Mouse (Mus musculus) megakaryocyte, embryonic 14.5 days (primary cell): ENCODE measurements at regions not wholly inside any gene's neighbourhood (a gene's known extent, or its start where the extent isn't known, plus 50 kb on each side); places are given as distances from the start of the nearest gene placed in this dataset.

ENCODE experiments used
- H3K27me3 ChIP-seq: replicated peaks from 2 replicates; pipeline ENCODE3; 2012; ENCODE audit warnings: inconsistent platforms
- H3K36me3 ChIP-seq: replicated peaks from 2 replicates; pipeline ENCODE3; 2012; ENCODE audit warnings: low read length, inconsistent platforms, mixed read lengths
- H3K4me1 ChIP-seq: 2 replicates; pipeline ENCODE4 v1.6.1; 2012; ENCODE audit warnings: inconsistent platforms
- H3K4me3 ChIP-seq: replicated peaks from 2 replicates; pipeline ENCODE3; 2012; ENCODE audit warnings: moderate library complexity, mild to moderate bottlenecking, inconsistent platforms
- H3K9me3 ChIP-seq: 2 replicates; pipeline ENCODE4 v1.6.1; 2012; ENCODE audit warnings: inconsistent platforms
- FLI1 ChIP-seq: IDR thresholded peaks from 2 replicates; pipeline ENCODE4 v1.6.1; 2012; ENCODE audit warnings: low read length, inconsistent platforms, mixed read lengths
- GATA1 ChIP-seq: IDR thresholded peaks from 3 replicates; pipeline ENCODE4 v1.6.1; 2012; ENCODE audit warnings: mixed read lengths, low read length, inconsistent platforms, borderline replicate concordance

DNA sequence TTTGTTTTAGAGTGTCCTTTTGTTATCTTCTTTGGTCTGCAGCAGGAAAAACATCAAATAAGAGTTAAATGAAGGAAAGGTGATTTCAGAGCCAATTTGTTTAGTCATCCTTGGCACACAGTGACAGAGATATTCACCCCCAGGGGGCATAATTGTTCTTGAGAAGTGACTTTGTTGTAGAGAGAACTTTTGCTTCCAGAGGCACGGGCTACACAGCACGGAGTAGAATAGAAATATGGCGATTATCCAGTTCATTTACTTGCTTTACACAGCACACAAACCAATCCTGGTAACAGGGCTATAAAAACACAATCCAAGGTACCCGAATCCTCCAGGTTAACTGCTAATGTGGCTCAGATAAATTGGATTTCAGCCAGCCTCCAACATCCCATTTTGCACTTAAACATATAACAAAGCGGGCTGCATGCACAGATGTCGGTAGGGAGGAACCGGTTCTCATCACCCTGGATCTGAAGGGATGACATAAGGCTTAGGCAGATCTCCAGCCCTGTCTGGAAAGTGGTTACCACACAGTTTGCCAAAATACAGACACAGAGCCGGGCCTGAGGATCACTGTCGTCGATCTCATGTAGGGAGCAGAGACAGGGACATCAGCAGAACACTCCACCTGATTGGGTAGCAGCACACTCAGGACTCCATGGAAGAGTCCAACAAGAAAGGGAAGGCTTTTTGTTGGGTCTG, 148.9 kb upstream of the Noct start:
- H3K4me3 ChIP-seq, result no peak overlapping the region
- H3K36me3 ChIP-seq, result no peaks in the 10 kb centered on the region
- no peak for TF ChIP-seq FLI1
- no peak for TF ChIP-seq GATA1

DNA sequence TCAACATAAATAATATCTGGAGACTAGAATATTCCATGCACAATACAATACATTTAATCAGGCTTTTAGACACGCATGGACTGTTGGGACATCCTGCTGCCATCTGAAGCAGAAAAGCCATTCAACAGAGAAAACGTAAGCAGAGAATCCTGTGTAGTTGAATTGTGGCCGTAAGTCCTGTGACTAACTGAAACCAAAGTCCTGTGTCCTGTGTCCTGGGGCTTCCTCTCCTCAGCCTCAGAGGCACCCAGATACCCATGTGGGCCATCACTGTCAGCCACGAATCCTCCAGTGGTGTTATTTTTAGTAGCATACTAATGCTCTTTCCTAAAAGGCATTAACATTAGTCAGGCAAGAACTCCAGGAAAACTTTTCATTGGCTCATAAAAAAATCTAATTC, 145.8 kb upstream of the Noct start:
- no peak for TF ChIP-seq FLI1
- H3K27me3 ChIP-seq, result peaks cover 2% of the 10 kb centered on the region

More for the DNA sequence above, 148.9 kb upstream of the Noct start:
- Histone ChIP-seq H3K4me1 (peaks cover 6% of the 10 kb centered on the region; the same call in 1 of the 2 replicates), H3K9me3 (no peaks in the 10 kb centered on the region), H3K27me3 (peaks cover under 1% of the 10 kb centered on the region)

DNA sequence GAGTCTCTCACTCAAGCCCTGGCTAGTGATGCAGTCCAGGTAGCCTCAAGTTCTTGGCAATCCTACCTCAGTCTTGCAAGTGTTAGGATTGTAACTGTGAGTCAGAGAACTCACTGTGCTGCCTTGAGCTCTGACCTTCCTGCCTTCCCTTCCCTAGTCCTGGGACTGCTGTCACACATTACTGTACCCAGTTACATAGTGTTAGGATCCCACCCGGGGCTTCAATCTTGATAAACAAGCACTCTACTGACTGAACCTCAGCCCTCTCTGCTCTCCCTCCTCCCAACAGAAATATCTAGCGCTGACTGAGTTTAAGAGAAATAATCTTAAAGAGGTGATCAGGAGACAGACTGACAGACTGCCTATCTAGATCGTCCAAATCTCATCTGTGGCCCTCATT, 143.8 kb upstream of the Noct start:
- peaks cover 6% of the 10 kb centered on the region; the same call in 1 of the 2 replicates for H3K4me1 ChIP-seq
- H3K4me3 ChIP-seq, result no peak overlapping the region
- H3K27me3 ChIP-seq, result peaks cover 2% of the 10 kb centered on the region
- H3K36me3 ChIP-seq, result no peaks in the 10 kb centered on the region
- no peak for TF ChIP-seq FLI1
- no peak for TF ChIP-seq GATA1
- H3K9me3 ChIP-seq, result no peaks in the 10 kb centered on the region

More for the DNA sequence above, 145.8 kb upstream of the Noct start:
- peaks cover 6% of the 10 kb centered on the region; the same call in 1 of the 2 replicates for H3K4me1 ChIP-seq
- H3K4me3 ChIP-seq, result no peak overlapping the region
- H3K36me3 ChIP-seq, result no peaks in the 10 kb centered on the region
- no peaks in the 10 kb centered on the region for H3K9me3 ChIP-seq

DNA sequence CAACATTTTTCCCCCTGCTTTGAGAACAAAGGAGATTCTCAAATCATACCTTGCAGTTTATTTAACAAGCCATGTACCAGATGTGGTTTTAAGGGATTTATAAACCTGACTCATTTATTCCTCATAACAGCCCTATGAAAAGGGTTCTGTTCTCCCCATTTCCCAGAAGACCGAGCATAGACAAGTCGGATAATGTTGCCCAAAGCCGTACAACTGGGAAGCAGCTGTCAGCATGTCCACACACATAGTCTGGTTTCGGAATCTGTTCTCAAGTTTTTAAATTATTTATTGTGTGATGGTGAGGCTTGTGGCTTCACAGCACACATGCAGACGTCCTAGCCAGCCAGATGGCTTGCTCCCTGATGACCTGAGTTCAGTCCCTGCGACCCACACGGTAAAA, 143.4 kb upstream of the Noct start:
- TF ChIP-seq GATA1 (no peak), FLI1 (no peak)
- peaks cover 9% of the 10 kb centered on the region for H3K4me1 ChIP-seq

DNA sequence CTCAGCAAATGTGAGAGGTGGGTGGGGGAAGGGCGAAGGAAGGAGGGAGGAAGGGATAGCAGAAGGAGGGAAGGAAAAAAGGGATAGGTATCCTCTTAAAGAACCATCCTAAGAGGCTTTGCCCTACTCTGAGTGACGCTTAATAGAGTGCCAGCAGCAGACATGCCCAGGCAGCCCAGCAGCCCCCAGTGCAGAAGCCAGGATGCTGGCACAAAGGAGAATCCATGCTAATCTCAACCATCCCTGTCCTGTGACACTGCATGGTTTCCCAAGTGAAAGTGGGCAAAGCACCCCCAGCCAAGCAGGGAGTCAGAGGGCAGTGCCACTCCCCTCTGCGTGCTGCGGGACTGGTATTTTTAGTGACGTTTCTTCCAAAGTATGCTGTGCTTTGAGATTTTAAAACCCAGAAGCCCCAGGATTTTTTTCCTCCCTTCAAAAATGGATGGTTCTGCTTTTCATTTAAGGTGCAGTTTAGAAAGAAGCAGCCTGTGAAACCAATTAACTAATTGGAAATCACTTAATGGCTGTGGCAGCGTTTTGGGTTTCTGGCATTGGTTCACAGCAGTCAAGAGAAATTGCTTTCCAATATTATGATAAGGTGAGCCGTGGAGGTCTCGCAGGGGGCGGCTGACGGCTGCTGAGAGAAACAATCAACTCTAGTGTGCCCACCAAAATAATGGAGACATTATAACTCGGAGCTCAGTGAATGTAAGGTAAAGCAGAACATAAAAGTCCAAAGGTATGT, 141.2 kb upstream of the Noct start:
- Histone ChIP-seq H3K4me1 (peaks cover 13% of the 10 kb centered on the region), H3K4me3 (no peak overlapping the region), H3K27me3 (peaks cover 2% of the 10 kb centered on the region), H3K9me3 (no peaks in the 10 kb centered on the region), H3K36me3 (no peaks in the 10 kb centered on the region)
- TF ChIP-seq GATA1 (no peak), FLI1 (no peak)

More for the DNA sequence above, 143.4 kb upstream of the Noct start:
- Histone ChIP-seq H3K27me3 (peaks cover 2% of the 10 kb centered on the region), H3K9me3 (no peaks in the 10 kb centered on the region), H3K36me3 (no peaks in the 10 kb centered on the region), H3K4me3 (no peak overlapping the region)

DNA sequence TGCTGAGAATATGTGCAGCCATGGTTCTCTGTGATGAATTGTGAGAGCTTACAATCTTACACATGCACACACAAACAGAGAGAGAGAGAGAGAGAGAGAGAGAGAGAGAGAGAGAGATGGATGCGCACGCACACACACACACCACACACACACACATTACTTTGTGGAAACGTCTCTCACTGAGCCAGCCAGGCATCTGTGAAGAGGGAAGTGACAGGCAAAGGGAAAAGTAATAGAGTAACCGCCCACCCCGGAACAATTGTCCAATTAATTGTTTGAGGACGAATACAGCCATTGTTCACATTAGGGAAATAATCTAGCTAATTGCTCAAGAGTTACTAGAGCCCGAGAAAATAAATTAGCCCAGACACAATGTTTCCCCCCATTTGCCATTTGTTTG, 140.7 kb upstream of the Noct start:
- Histone ChIP-seq H3K36me3 (no peaks in the 10 kb centered on the region), H3K4me3 (no peak overlapping the region), H3K27me3 (peaks cover 2% of the 10 kb centered on the region), H3K4me1 (peaks cover 8% of the 10 kb centered on the region; the same call in 1 of the 2 replicates), H3K9me3 (no peaks in the 10 kb centered on the region)
- TF ChIP-seq FLI1 (no peak), GATA1 (no peak)

DNA sequence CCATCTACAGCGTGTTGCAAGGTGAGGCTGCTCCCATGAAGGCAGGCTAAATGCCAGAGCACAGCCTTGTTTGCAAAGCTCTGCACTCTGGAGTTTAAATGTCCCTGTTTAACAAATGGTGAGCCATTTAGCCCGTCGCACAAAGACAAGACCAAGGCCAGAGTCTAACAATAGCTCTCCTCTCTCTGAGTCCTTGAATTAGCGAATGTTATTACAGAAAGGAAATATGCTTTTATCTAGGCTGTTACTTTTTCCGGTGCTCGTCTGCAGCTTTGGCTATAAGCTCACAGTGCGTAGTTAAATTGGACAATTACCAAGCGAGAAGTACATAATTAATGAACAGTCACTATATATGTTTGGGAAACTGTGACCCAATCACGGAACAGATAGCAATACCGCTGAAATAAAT, 137.8 kb upstream of the Noct start:
- H3K4me3 ChIP-seq, result no peak overlapping the region
- H3K27me3 ChIP-seq, result no peaks in the 10 kb centered on the region
- TF ChIP-seq GATA1 (no peak), FLI1 (no peak)
- no peaks in the 10 kb centered on the region for H3K36me3 ChIP-seq
- peaks cover 8% of the 10 kb centered on the region; the same call in 1 of the 2 replicates for H3K4me1 ChIP-seq
- no peaks in the 10 kb centered on the region for H3K9me3 ChIP-seq

DNA sequence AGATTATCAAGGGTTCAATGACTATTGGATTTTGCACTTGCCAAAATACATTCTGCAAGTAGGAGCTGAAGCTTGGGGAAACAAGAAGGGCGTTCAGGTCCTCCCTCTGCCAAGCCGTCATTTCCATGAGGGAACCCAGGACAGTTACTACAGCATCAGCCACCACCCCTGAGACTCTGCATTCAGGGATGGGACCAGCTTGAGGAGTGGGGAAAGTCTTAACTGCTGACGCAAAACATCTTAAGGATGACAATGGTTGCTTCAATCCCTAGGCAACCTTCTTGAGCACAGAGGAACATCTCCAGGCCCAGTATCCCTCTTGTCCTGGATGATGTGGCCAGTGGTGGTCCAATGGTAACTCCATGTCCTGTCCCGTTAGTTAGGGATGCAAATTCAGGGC, 137.2 kb upstream of the Noct start:
- no peaks in the 10 kb centered on the region for H3K9me3 ChIP-seq
- no peak overlapping the region for H3K4me3 ChIP-seq
- no peaks in the 10 kb centered on the region for H3K27me3 ChIP-seq
- H3K4me1 ChIP-seq, result peaks cover 8% of the 10 kb centered on the region; the same call in 1 of the 2 replicates
- H3K36me3 ChIP-seq, result no peaks in the 10 kb centered on the region
- TF ChIP-seq FLI1 (no peak), GATA1 (no peak)

DNA sequence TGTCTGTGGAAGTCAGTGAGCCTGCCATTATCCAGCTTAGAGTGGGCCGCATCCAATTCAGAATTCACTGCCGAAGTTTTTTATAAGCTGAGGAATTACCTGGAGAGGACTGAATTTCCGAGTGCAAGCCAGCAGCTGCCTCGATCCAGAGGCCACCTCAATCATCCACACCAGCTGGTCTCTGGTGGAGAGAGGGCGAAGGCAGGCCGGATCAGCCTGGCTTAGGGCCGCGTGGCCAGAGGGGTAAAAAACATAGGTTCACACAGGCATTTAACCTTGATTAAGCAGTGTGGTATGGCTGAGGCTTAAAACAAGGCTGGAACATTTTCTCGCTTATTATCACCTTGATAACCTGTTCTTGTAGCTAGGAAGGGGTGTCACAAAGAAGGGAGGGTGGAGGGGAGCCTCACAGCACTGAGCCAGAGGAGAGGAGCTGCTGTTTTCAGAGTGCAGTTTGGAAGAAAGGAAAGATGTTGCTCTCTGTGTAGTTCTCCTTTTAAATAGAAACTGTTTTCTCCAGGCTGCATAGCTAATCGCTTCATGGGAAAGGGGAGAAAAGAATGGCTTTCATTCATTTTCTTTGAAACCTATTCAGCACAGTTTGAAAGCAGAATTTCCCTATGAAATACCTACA, 135.1 kb upstream of the Noct start:
- TF ChIP-seq FLI1 (no peak), GATA1 (no peak)
- Histone ChIP-seq H3K36me3 (no peaks in the 10 kb centered on the region), H3K9me3 (no peaks in the 10 kb centered on the region), H3K27me3 (no peaks in the 10 kb centered on the region), H3K4me3 (no peak overlapping the region), H3K4me1 (peaks cover 8% of the 10 kb centered on the region; the same call in 1 of the 2 replicates)

DNA sequence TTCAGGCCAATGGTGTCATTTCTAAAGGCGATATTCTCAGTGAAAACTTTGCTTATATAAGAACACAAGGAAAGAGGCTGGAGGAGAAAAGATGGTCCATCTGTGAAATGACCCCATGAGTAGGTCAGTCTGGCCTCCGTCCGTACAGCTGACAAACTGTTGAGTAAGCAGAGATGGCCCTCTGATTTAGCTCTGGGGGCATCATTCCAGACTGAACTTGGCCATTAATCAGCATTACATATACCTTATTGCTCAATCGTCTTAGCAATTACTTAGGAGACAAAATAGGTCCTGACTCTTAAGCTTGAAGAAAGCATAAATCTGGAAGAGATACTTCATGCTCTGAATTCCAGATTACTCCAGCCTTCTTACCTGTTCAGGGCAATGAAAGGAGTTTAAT, 132.8 kb upstream of the Noct start:
- Histone ChIP-seq H3K9me3 (no peaks in the 10 kb centered on the region), H3K36me3 (no peaks in the 10 kb centered on the region), H3K4me1 (0 out of 2 replicates have a peak, but pooled peaks cover under 1% of the 10 kb centered on the region), H3K27me3 (no peaks in the 10 kb centered on the region), H3K4me3 (no peak overlapping the region)
- TF ChIP-seq FLI1, result no peak
- TF ChIP-seq GATA1, result no peak
